Mouse (Mus musculus): ENCODE measurements around the gene Xcr1.

The Xcr1 gene

GRCm38 (mm10) chr9:123808583-123808982 is 53.2 kb downstream of the Xcr1 start:
- no peaks in the 10 kb centered on the region for H3K9me3 ChIP-seq (ENCODE audit: low read length)
- no peak overlapping the region for H3K4me3 ChIP-seq (replicated peaks; ENCODE audit: low read length)
- no peaks in the 10 kb centered on the region for H3K4me1 ChIP-seq (replicated peaks; ENCODE audit: low read depth, low read length)
- no peaks in the 10 kb centered on the region for H3K27me3 ChIP-seq (ENCODE audit: insufficient read depth, low read length)
- no peak for TF ChIP-seq POU5F1 (IDR thresholded peaks at IDR 0.05; ENCODE audit: borderline replicate concordance, low read length)
- no peak for TF ChIP-seq NANOG (IDR thresholded peaks at IDR 0.05; ENCODE audit: borderline replicate concordance, low read length)
- H3K36me3 ChIP-seq (ENCODE audit: insufficient read depth, low read length), result peaks cover 22% of the 10 kb centered on the region

DNA sequence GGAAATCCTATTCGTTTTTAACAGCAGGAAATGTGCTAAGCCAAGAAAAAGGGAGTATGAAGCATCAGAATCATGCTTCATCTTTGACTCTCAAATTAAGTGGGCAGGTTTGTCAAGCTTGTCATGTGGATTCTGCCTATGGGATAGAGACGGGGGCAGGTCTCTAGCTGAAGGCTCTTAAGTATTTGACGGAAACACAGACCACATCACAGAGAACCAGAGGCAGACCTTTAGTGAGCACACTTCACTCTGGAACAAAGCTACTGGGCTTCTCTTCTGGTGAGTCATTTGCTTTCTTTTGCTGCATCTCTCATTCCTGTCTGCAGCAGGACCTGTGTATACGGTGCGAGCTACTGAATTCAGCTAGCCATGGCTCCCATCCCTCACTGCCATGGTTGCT is 55.6 kb downstream of the Xcr1 start, which contains the start of gene Cxcr6:
TSS of gene Cxcr6 (plus strand) at position 209 of the 400 bp plus-strand sequence.
- TF ChIP-seq CTCF (conservative IDR thresholded peaks at IDR 0.05; ENCODE audit: low read length) (no peak), POU5F1 (IDR thresholded peaks at IDR 0.05; ENCODE audit: borderline replicate concordance, low read length) (no peak), NANOG (IDR thresholded peaks at IDR 0.05; ENCODE audit: borderline replicate concordance, low read length) (no peak)
- Histone ChIP-seq H3K27me3 (ENCODE audit: insufficient read depth, low read length) (no peaks in the 10 kb centered on the region), H3K9me3 (ENCODE audit: low read length) (no peaks in the 10 kb centered on the region), H3K4me3 (replicated peaks; ENCODE audit: low read length) (no peak within 1 kb of the TSS), H3K4me1 (replicated peaks; ENCODE audit: low read depth, low read length) (no peaks in the 10 kb centered on the region), H3K36me3 (ENCODE audit: insufficient read depth, low read length) (peaks cover 21% of the 10 kb centered on the region)

GRCm38 (mm10) chr9:123805241-123805640 is 56.6 kb downstream of the Xcr1 start:
- Histone ChIP-seq H3K27me3 (ENCODE audit: insufficient read depth, low read length) (no peaks in the 10 kb centered on the region), H3K4me3 (replicated peaks; ENCODE audit: low read length) (no peak overlapping the region), H3K36me3 (ENCODE audit: insufficient read depth, low read length) (peaks cover 19% of the 10 kb centered on the region), H3K4me1 (replicated peaks; ENCODE audit: low read depth, low read length) (no peaks in the 10 kb centered on the region), H3K9me3 (ENCODE audit: low read length) (no peaks in the 10 kb centered on the region)
- TF ChIP-seq CTCF (conservative IDR thresholded peaks at IDR 0.05; ENCODE audit: low read length), result no peak

- Histone ChIP-seq H3K27me3 (ENCODE audit: insufficient read depth, low read length) (no peaks in the 10 kb centered on the region), H3K4me3 (replicated peaks; ENCODE audit: low read length) (no peak overlapping the region), H3K9me3 (ENCODE audit: low read length) (no peaks in the 10 kb centered on the region), H3K36me3 (ENCODE audit: insufficient read depth, low read length) (peaks cover 13% of the 10 kb centered on the region; the same call in 1 of the 2 replicates), H3K4me1 (replicated peaks; ENCODE audit: low read depth, low read length) (no peaks in the 10 kb centered on the region)
- no peak for TF ChIP-seq CTCF (conservative IDR thresholded peaks at IDR 0.05; ENCODE audit: low read length)
- no peak for TF ChIP-seq NANOG (IDR thresholded peaks at IDR 0.05; ENCODE audit: borderline replicate concordance, low read length)
- no peak for TF ChIP-seq POU5F1 (IDR thresholded peaks at IDR 0.05; ENCODE audit: borderline replicate concordance, low read length)
Measured at GRCm38 (mm10) chr9:123802896-123803295, 58.9 kb downstream of the Xcr1 start.

DNA sequence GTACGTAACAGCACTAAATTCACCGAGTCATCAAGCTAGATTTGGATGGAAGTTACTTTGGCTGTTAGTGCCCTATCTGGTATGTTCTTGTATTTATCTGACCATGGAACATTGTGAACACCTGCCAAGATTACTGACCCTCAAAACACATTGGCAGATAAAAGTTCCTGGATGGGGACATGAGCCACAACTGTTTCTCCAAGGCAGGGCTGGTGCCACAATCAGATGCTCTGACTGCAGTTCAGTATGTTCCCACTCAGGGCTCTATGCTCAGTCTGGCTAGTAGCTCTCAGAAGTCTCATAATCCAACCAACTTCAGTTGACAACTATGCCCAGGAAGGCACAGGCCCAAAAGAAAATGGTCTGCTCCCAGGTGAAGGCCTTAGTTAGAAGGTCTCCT is 59.4 kb downstream of the Xcr1 start:
- Histone ChIP-seq H3K36me3 (ENCODE audit: insufficient read depth, low read length) (peaks cover 13% of the 10 kb centered on the region; the same call in 1 of the 2 replicates), H3K4me1 (replicated peaks; ENCODE audit: low read depth, low read length) (no peaks in the 10 kb centered on the region), H3K27me3 (ENCODE audit: insufficient read depth, low read length) (no peaks in the 10 kb centered on the region), H3K9me3 (ENCODE audit: low read length) (no peaks in the 10 kb centered on the region), H3K4me3 (replicated peaks; ENCODE audit: low read length) (no peak overlapping the region)
- no peak for TF ChIP-seq POU5F1 (IDR thresholded peaks at IDR 0.05; ENCODE audit: borderline replicate concordance, low read length)
- TF ChIP-seq CTCF (conservative IDR thresholded peaks at IDR 0.05; ENCODE audit: low read length), result no peak
- no peak for TF ChIP-seq NANOG (IDR thresholded peaks at IDR 0.05; ENCODE audit: borderline replicate concordance, low read length)
